Mouse (Mus musculus): ENCODE data around the gene Xpo4.
"Not testable (repeated sequence)": the region's sequence is repeated elsewhere in the genome, so short reads cannot be mapped to it uniquely, and the experiment has no call there.

Gene Xpo4

GRCm38 (mm10) chr14:57664822-57665627 lies at the start of gene Xpo4:
Xpo4 (minus strand) TSS chr14:57665430.
- DNase-seq (ENCODE audit: low spot score in 2 of 2) = peak; percentile 68 to 81

GRCm38 (mm10) chr14:57712884-57713283 lies 47.7 kb upstream of the Xpo4 start:
- peak; percentile 49 to 74 for DNase-seq (ENCODE audit: low spot score in 2 of 2)

- DNase-seq (ENCODE audit: low spot score in 2 of 2) = no peak
Measured at GRCm38 (mm10) chr14:57711059-57711458, 45.8 kb upstream of the Xpo4 start.

- DNase-seq (ENCODE audit: low spot score in 2 of 2) = no peak
Measured at GRCm38 (mm10) chr14:57709171-57709570, 43.9 kb upstream of the Xpo4 start.

GRCm38 (mm10) chr14:57708580-57708979 lies 43.4 kb upstream of the Xpo4 start:
- no peak for DNase-seq (ENCODE audit: low spot score in 2 of 2)

- no peak for DNase-seq (ENCODE audit: low spot score in 2 of 2)
Measured at GRCm38 (mm10) chr14:57707100-57707893, 42.1 kb upstream of the Xpo4 start.

- no peak for DNase-seq (ENCODE audit: low spot score in 2 of 2)
Measured at GRCm38 (mm10) chr14:57706760-57707099, 41.5 kb upstream of the Xpo4 start.

GRCm38 (mm10) chr14:57705759-57706158 lies 40.5 kb upstream of the Xpo4 start:
- no peak for DNase-seq (ENCODE audit: low spot score in 2 of 2)

GRCm38 (mm10) chr14:57705075-57705474 lies 39.8 kb upstream of the Xpo4 start:
- no peak for DNase-seq (ENCODE audit: low spot score in 2 of 2)

- no peak for DNase-seq (ENCODE audit: low spot score in 2 of 2)
Measured at GRCm38 (mm10) chr14:57701915-57702477, 36.8 kb upstream of the Xpo4 start.

- no peak for DNase-seq (ENCODE audit: low spot score in 2 of 2)
Measured at GRCm38 (mm10) chr14:57699461-57699970, 34.3 kb upstream of the Xpo4 start.

- DNase-seq (ENCODE audit: low spot score in 2 of 2) = no peak
Measured at GRCm38 (mm10) chr14:57699016-57699415, 33.8 kb upstream of the Xpo4 start.

- no peak for DNase-seq (ENCODE audit: low spot score in 2 of 2)
Measured at GRCm38 (mm10) chr14:57696066-57696465, 30.8 kb upstream of the Xpo4 start.

- no peak for DNase-seq (ENCODE audit: low spot score in 2 of 2)
Measured at GRCm38 (mm10) chr14:57695550-57695949, 30.3 kb upstream of the Xpo4 start.

GRCm38 (mm10) chr14:57694246-57694645 lies 29.0 kb upstream of the Xpo4 start:
- no peak for DNase-seq (ENCODE audit: low spot score in 2 of 2)

GRCm38 (mm10) chr14:57692517-57693130 lies 27.4 kb upstream of the Xpo4 start:
- no peak for DNase-seq (ENCODE audit: low spot score in 2 of 2)

- DNase-seq (ENCODE audit: low spot score in 2 of 2) = no peak
Measured at GRCm38 (mm10) chr14:57691316-57691715, 26.1 kb upstream of the Xpo4 start.

GRCm38 (mm10) chr14:57690681-57691080 lies 25.5 kb upstream of the Xpo4 start:
- DNase-seq (ENCODE audit: low spot score in 2 of 2) = no peak

- not testable (repeated sequence) for DNase-seq (ENCODE audit: low spot score in 2 of 2)
Measured at GRCm38 (mm10) chr14:57688066-57688465, 22.8 kb upstream of the Xpo4 start.

- DNase-seq (ENCODE audit: low spot score in 2 of 2) = no peak
Measured at GRCm38 (mm10) chr14:57687441-57687840, 22.2 kb upstream of the Xpo4 start.

- DNase-seq (ENCODE audit: low spot score in 2 of 2) = no peak
Measured at GRCm38 (mm10) chr14:57686647-57687046, 21.4 kb upstream of the Xpo4 start.

- peak; percentile 60 to 75 for DNase-seq (ENCODE audit: low spot score in 2 of 2)
Measured at GRCm38 (mm10) chr14:57684579-57684978, 19.3 kb upstream of the Xpo4 start.
